Mouse (Mus musculus): ENCODE results near the gene Guk1. TPM values are rescaled to one million over a fixed set of nuclear protein-coding genes. Genes with fewer than 3 reads are reported as not detected.
A peak's percentile ranks its signal among the peaks of the same experiment; 100 is the strongest.

The Guk1 gene
- polyA plus RNA-seq (2012; rRNA removed): 40.9 and 52.3 TPM in 2 replicates

- H3K27ac ChIP-seq (ENCODE audit: insufficient read depth, low read length): peak within 1 kb of the TSS; percentile 79
- H3K4me1 ChIP-seq (ENCODE audit: control insufficient read depth, insufficient read depth, insufficient read length): no peaks in the 10 kb centered on the region
- no peak for DNase-seq (ENCODE audit: low read depth in 1 of 2, low spot score in 2 of 2)
- WGBS: 5% methylated on average over 16 of the region's 16 CpGs
- peak within 1 kb of the TSS; percentile 81 for H3K4me3 ChIP-seq (ENCODE audit: extremely low read depth, insufficient read depth, insufficient read length)
- TF ChIP-seq CTCF (IDR thresholded peaks at IDR 0.05; ENCODE audit: extremely low read depth, insufficient read depth, insufficient read length, insufficient replicate concordance): no peak
- no peak for TF ChIP-seq POLR2A (IDR thresholded peaks at IDR 0.05; ENCODE audit: low read depth, low read length)
- H3K36me3 ChIP-seq (ENCODE audit: control insufficient read depth, insufficient read depth, low read length): no peaks in the 10 kb centered on the region
- no peaks in the 10 kb centered on the region for H3K27me3 ChIP-seq (ENCODE audit: control insufficient read depth, insufficient read depth, low read length)
Measured at GRCm38 (mm10) chr11:59192059-59192386, at the start of gene Guk1. Guk1 (minus strand) TSS chr11:59192212.

- Histone ChIP-seq H3K4me1 (ENCODE audit: control insufficient read depth, insufficient read depth, insufficient read length) (no peaks in the 10 kb centered on the region), H3K4me3 (ENCODE audit: extremely low read depth, insufficient read depth, insufficient read length) (no peak overlapping the region), H3K36me3 (ENCODE audit: control insufficient read depth, insufficient read depth, low read length) (no peaks in the 10 kb centered on the region), H3K27ac (ENCODE audit: insufficient read depth, low read length) (no peak overlapping the region), H3K27me3 (ENCODE audit: control insufficient read depth, insufficient read depth, low read length) (no peaks in the 10 kb centered on the region)
- WGBS: 83% methylated on average over 4 of the region's 4 CpGs
- TF ChIP-seq POLR2A (IDR thresholded peaks at IDR 0.05; ENCODE audit: low read depth, low read length): no peak
- TF ChIP-seq CTCF (IDR thresholded peaks at IDR 0.05; ENCODE audit: extremely low read depth, insufficient read depth, insufficient read length, insufficient replicate concordance): no peak
- no peak for DNase-seq (ENCODE audit: low read depth in 1 of 2, low spot score in 2 of 2)
Measured at GRCm38 (mm10) chr11:59239796-59240195, 47.8 kb upstream of the Guk1 start.

GRCm38 (mm10) chr11:59239428-59239785, 47.4 kb upstream of the Guk1 start:
- no peaks in the 10 kb centered on the region for H3K36me3 ChIP-seq (ENCODE audit: control insufficient read depth, insufficient read depth, low read length)
- H3K4me1 ChIP-seq (ENCODE audit: control insufficient read depth, insufficient read depth, insufficient read length): no peaks in the 10 kb centered on the region
- H3K27ac ChIP-seq (ENCODE audit: insufficient read depth, low read length): no peak overlapping the region
- TF ChIP-seq POLR2A (IDR thresholded peaks at IDR 0.05; ENCODE audit: low read depth, low read length) (no peak), CTCF (IDR thresholded peaks at IDR 0.05; ENCODE audit: extremely low read depth, insufficient read depth, insufficient read length, insufficient replicate concordance) (no peak)
- no peaks in the 10 kb centered on the region for H3K27me3 ChIP-seq (ENCODE audit: control insufficient read depth, insufficient read depth, low read length)
- no peak for DNase-seq (ENCODE audit: low read depth in 1 of 2, low spot score in 2 of 2)
- H3K4me3 ChIP-seq (ENCODE audit: extremely low read depth, insufficient read depth, insufficient read length): no peak overlapping the region
- WGBS: 66% methylated on average over 4 of the region's 4 CpGs

- Histone ChIP-seq H3K4me1 (ENCODE audit: control insufficient read depth, insufficient read depth, insufficient read length) (no peaks in the 10 kb centered on the region), H3K27ac (ENCODE audit: insufficient read depth, low read length) (no peak overlapping the region), H3K4me3 (ENCODE audit: extremely low read depth, insufficient read depth, insufficient read length) (no peak overlapping the region), H3K27me3 (ENCODE audit: control insufficient read depth, insufficient read depth, low read length) (no peaks in the 10 kb centered on the region), H3K36me3 (ENCODE audit: control insufficient read depth, insufficient read depth, low read length) (no peaks in the 10 kb centered on the region)
- no peak for TF ChIP-seq POLR2A (IDR thresholded peaks at IDR 0.05; ENCODE audit: low read depth, low read length)
- TF ChIP-seq CTCF (IDR thresholded peaks at IDR 0.05; ENCODE audit: extremely low read depth, insufficient read depth, insufficient read length, insufficient replicate concordance): no peak
- peak in 1 of 2 experiments; percentile 60 for DNase-seq (ENCODE audit: low read depth in 1 of 2, low spot score in 2 of 2)
- 16% methylated on average over 15 of the region's 15 CpGs for WGBS
Measured at GRCm38 (mm10) chr11:59238525-59239427, 46.8 kb upstream of the Guk1 start.

- no peak overlapping the region for H3K4me3 ChIP-seq (ENCODE audit: extremely low read depth, insufficient read depth, insufficient read length)
- H3K27me3 ChIP-seq (ENCODE audit: control insufficient read depth, insufficient read depth, low read length): no peaks in the 10 kb centered on the region
- peaks cover 3% of the 10 kb centered on the region; the same call in 1 of the 2 replicates for H3K4me1 ChIP-seq (ENCODE audit: control insufficient read depth, insufficient read depth, insufficient read length)
- H3K36me3 ChIP-seq (ENCODE audit: control insufficient read depth, insufficient read depth, low read length): no peaks in the 10 kb centered on the region
- H3K27ac ChIP-seq (ENCODE audit: insufficient read depth, low read length): no peak overlapping the region
- no peak for TF ChIP-seq POLR2A (IDR thresholded peaks at IDR 0.05; ENCODE audit: low read depth, low read length)
- no peak for TF ChIP-seq CTCF (IDR thresholded peaks at IDR 0.05; ENCODE audit: extremely low read depth, insufficient read depth, insufficient read length, insufficient replicate concordance)
- WGBS: 87% methylated on average over 2 of the region's 2 CpGs
- DNase-seq (ENCODE audit: low read depth in 1 of 2, low spot score in 2 of 2): no peak
Measured at GRCm38 (mm10) chr11:59232797-59233196, 40.8 kb upstream of the Guk1 start.

GRCm38 (mm10) chr11:59230144-59230760, 38.2 kb upstream of the Guk1 start:
- peaks cover 8% of the 10 kb centered on the region; the same call in 1 of the 2 replicates for H3K4me1 ChIP-seq (ENCODE audit: control insufficient read depth, insufficient read depth, insufficient read length)
- H3K36me3 ChIP-seq (ENCODE audit: control insufficient read depth, insufficient read depth, low read length): no peaks in the 10 kb centered on the region
- TF ChIP-seq CTCF (IDR thresholded peaks at IDR 0.05; ENCODE audit: extremely low read depth, insufficient read depth, insufficient read length, insufficient replicate concordance) (peak; percentile 71), POLR2A (IDR thresholded peaks at IDR 0.05; ENCODE audit: low read depth, low read length) (no peak)
- no peak overlapping the region for H3K4me3 ChIP-seq (ENCODE audit: extremely low read depth, insufficient read depth, insufficient read length)
- H3K27ac ChIP-seq (ENCODE audit: insufficient read depth, low read length): no peak overlapping the region
- no peaks in the 10 kb centered on the region for H3K27me3 ChIP-seq (ENCODE audit: control insufficient read depth, insufficient read depth, low read length)
- WGBS: 16% methylated on average over 7 of the region's 7 CpGs
- peak in 1 of 2 experiments; percentile 63 for DNase-seq (ENCODE audit: low read depth in 1 of 2, low spot score in 2 of 2)
